Mouse (Mus musculus) embryonic facial prominence, embryonic 12.5 days (tissue): Measurements from ENCODE around the gene Rnf145. TPM values are rescaled to one million over a fixed set of nuclear protein-coding genes. Genes with fewer than 3 reads are reported as not detected.
A peak's percentile ranks its signal among the peaks of the same experiment; 100 is the strongest.

ENCODE experiments used
- ATAC-seq: fragments of 200-750 bp; cut with Nextera tagmentation; 2 replicates; pipeline ENCODE4 v1.8.0; 2017; ENCODE audit not compliant: insufficient number of reproducible peaks, insufficient read depth, low FRiP score, low TSS enrichment
- H3K27ac ChIP-seq: fragments of 300-500 bp; sonication (generic); 2 replicates; pipeline ENCODE4 v1.5.1; 2016; ENCODE audit warnings: mild to moderate bottlenecking
- H3K27me3 ChIP-seq: fragments of 300-500 bp; sonication (generic); 2 replicates; pipeline ENCODE4 v1.6.1; 2016; ENCODE audit warnings: mild to moderate bottlenecking, moderate library complexity
- H3K36me3 ChIP-seq: fragments of 300-500 bp; sonication (generic); 2 replicates; pipeline ENCODE4 v1.6.1; 2016; ENCODE audit warnings: mild to moderate bottlenecking
- H3K4me1 ChIP-seq: fragments of 300-500 bp; sonication (generic); 2 replicates; pipeline ENCODE4 v1.6.1; 2016
- H3K4me2 ChIP-seq: fragments of 300-500 bp; sonication (generic); replicated peaks from 2 replicates; pipeline ENCODE4 v1.6.1; 2016; ENCODE audit warnings: mild to moderate bottlenecking, moderate library complexity
- H3K4me3 ChIP-seq: fragments of 300-500 bp; sonication (generic); 2 replicates; pipeline ENCODE4 v1.5.1; 2016; ENCODE audit warnings: mild to moderate bottlenecking
- H3K9ac ChIP-seq: fragments of 300-500 bp; sonication (generic); 2 replicates; pipeline ENCODE4 v1.6.1; 2016; ENCODE audit warnings: mild to moderate bottlenecking, moderate library complexity
- H3K9me3 ChIP-seq: fragments of 300-500 bp; sonication (generic); 2 replicates; pipeline ENCODE4 v1.6.1; 2016; ENCODE audit warnings: mild to moderate bottlenecking, moderate library complexity
- WGBS: fragments of 180-500 bp; shearing (Covaris S2); methylation state at CpG from one replicate; pipeline ENCODE4 v1.1.7; 2016; 5-methylcytosine and 5-hydroxymethylcytosine counted together
- polyA plus RNA-seq: library from polyadenylated mRNA; unstranded; fragments of >200 nt; fragmentation: Nextera tagmentation; extraction: Ambion mirVana; gene quantifications from 2 replicates; pipeline ENCODE4 v1.2.1, GENCODE M21; 2016

Rnf145 gene
- polyA plus RNA-seq, 1 experiment from 2014 or later: 100 TPM

DNA sequence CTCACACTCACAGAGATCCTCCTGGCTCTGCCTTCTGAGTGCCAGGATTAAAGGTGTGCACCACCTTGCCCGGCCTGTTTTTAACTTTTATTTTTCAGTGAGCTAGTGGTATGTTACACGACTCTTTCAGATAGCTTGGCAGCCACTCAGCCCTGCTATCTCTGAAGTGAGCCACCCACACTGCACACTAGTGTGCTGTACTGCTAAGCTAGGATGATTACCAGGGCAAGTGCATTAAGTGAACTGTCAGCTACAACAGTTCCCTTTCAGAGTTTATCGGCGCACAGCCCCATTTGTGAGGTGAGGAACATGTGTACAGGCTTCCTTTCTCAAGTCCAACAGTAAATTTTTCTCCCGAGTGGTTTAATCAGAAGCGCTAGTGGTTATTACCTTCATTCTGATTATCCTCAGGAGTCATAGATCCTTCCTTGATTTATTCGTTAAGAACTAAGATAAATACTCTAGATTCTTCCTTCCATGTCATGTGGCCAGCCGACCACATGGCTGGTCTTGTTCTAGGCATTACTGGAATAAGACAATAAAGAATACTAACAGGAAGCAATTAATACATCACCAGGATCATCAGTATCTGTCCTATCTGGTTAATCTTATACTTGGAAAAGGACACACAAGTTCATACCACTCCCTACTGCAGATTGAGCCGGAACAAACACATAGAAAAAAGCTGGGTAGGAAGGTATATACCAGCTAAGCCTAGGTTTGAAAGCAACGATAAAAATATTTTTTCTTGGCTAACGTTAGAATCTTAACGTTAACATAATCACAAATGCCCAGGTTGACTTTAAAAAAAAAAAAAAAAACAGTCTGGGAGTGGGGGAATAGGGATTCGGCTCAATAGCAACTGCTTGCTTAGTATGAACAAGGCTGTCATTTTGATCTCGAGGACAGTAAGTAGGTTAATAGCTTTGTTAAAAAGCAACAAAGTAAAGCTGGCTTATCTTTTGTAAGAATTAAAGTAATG is 6.4 kb upstream of the Rnf145 start:
- no peaks in the 10 kb centered on the region for H3K27me3 ChIP-seq
- no peak overlapping the region for H3K27ac ChIP-seq
- H3K4me2 ChIP-seq: no peak overlapping the region
- WGBS: 82% methylated on average over 14 of the region's 14 CpGs
- no peak overlapping the region for H3K9ac ChIP-seq
- H3K4me1 ChIP-seq: no peaks in the 10 kb centered on the region
- no peaks in the 10 kb centered on the region for H3K36me3 ChIP-seq
- H3K9me3 ChIP-seq: no peaks in the 10 kb centered on the region
- no peak for ATAC-seq
- no peak overlapping the region for H3K4me3 ChIP-seq

DNA sequence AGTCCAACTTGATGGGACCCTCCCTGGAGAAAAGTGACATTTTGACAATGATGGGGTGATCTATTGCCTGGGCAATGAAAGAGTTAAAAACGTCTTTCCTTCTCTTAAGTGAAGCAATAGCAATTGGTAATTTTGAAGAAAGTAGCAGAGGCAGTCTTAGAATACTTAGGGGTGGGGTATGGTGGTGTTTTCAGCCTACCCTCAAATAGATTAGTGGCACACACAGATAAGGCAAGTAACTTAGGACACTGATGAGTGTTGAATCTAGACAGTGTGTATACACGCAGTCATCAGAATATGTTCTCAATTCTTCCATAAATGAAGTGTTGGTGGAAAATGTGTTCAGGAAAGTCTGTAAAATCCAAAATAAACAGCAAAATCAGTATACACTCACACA is 5.7 kb upstream of the Rnf145 start:
- Histone ChIP-seq H3K9ac (no peak overlapping the region), H3K36me3 (no peaks in the 10 kb centered on the region), H3K4me2 (no peak overlapping the region), H3K4me3 (no peak overlapping the region), H3K4me1 (no peaks in the 10 kb centered on the region), H3K27me3 (no peaks in the 10 kb centered on the region), H3K9me3 (no peaks in the 10 kb centered on the region), H3K27ac (no peak overlapping the region)
- 72% methylated on average over 2 of the region's 2 CpGs for WGBS
- ATAC-seq: no peak

DNA sequence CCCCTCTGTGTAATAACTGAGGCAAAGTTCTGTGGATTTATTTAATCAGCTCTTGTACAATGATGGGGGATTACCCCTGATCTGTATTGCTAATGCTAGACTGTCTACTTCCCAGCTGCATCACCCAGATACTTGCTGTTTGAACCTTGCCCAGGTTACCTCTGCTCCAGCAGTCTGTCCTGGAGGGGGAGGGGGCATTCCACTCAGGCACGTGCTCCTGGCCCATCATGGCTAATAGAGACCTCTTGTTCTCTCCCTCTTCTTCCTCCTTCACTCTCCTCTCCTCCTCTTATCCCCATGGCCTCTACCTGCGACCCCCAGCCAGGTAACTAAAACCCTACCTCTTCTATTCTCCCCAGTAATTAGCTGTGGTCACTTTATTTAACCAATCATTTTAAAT is 4.1 kb upstream of the Rnf145 start:
- H3K27ac ChIP-seq: no peak overlapping the region
- H3K4me1 ChIP-seq: no peaks in the 10 kb centered on the region
- no peak overlapping the region for H3K4me2 ChIP-seq
- H3K9me3 ChIP-seq: no peaks in the 10 kb centered on the region
- ATAC-seq: no peak
- H3K27me3 ChIP-seq: no peaks in the 10 kb centered on the region
- H3K36me3 ChIP-seq: no peaks in the 10 kb centered on the region
- no peak overlapping the region for H3K9ac ChIP-seq
- H3K4me3 ChIP-seq: no peak overlapping the region
- WGBS: 46% methylated on average over 2 of the region's 2 CpGs

DNA sequence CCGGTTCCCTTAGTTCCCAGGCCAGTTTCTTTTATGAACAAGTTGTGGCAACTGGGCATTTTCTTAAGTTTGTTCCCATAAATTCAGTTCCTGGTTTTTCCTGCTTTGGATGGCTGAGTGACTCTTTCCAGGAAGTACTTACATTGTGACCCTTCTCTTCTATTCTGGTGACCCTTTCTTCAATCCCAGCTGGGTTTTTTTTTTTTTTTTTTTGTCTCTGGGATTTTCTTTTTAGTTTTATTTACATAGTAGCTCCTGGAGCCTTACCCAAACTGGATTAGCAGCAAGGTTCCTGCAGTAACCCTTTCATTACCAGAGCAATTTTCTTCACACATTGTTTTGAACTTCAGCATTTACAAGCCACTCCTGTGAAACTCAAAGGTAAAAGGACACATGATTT is 2.4 kb upstream of the Rnf145 start:
- Histone ChIP-seq H3K9me3 (no peaks in the 10 kb centered on the region), H3K4me1 (peaks cover 4% of the 10 kb centered on the region; the same call in 1 of the 2 replicates), H3K27ac (no peak overlapping the region), H3K9ac (no peak overlapping the region), H3K27me3 (no peaks in the 10 kb centered on the region), H3K4me3 (no peak overlapping the region), H3K36me3 (no peaks in the 10 kb centered on the region), H3K4me2 (no peak overlapping the region)
- no peak for ATAC-seq
- 24% methylated on average over 1 of the region's 1 CpGs for WGBS

DNA sequence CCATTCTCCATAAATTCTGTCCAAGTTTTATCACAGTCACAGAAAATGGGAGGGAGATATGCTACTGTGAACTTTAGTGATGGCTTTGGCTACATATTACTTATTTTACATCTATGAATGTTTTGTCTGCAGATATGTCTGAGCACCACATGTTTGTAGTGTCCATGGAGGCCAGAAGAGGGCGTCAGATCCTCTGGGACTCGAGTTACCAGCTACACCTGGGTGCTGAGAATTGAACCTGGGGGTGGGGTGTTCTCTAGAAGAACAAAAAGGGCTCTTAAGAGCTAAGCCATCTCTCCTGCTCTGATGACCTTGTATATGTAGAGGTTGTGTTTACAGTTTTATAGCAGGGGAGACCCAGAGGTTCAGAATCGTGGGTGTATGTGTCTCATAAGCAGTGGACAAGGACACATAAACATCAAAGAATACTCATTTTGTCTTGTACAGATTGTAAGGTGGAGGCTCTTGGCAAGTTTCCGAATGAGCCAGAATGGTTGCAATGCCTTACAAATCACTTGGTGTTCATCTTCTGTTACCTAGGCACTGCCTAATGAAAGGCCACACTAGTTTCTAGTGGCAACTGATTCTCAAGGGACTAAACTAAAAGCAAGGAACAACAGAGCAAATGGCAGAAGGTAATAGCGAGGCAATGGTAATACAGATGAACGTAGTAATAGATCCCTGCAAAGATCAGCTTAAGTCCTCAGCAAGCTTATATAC is 1.0 kb upstream of the Rnf145 start:
- Histone ChIP-seq H3K36me3 (no peaks in the 10 kb centered on the region), H3K27me3 (no peaks in the 10 kb centered on the region), H3K4me1 (peaks cover 8% of the 10 kb centered on the region; the same call in 1 of the 2 replicates), H3K27ac (no peak overlapping the region), H3K4me2 (peak overlapping the region; percentile 82), H3K4me3 (no peak overlapping the region), H3K9ac (no peak overlapping the region), H3K9me3 (no peaks in the 10 kb centered on the region)
- WGBS: 50% methylated on average over 6 of the region's 6 CpGs
- ATAC-seq: no peak

DNA sequence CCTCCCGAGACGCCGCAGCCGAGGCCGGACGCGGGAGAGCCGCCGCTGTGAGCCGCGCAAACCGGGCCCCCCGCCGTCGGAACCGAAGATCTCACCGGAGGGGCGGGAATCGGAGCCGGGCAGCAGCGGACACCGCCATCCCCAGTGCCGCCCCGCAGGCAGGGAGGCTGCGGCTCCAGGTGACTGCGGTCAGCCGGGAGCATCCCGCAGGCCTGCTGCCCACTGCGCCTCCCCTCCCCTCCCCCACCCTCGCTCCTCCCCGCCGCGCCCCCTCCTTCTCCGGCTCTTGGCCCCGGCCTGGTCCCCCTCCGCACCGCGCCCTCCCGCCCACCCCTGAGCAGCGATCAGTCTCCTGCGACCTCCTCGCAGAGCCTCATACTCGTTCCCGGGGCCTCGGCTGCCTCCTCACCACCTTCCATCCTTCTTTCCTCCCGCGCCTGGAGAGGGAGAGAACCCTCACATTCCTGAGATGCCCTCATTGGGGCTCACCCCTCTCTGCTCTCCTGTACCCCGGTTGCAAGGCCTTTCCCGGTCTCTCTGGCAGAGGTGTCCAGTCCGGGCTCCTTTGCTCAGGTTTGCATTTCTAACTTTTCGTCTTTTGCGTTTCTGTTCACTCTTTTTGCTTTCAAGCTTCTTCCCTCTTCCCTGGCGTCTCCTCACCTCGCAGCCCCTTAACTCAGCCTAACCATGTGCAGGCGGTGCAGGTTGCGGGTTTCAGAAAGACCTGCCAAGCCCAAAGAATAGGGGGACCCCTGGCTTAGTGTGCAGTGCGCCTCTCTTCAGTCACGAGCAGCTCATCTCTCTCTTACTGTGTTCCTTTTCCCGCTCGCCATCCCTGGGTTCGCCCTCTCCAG is 559 bp downstream of the Rnf145 start:
- Histone ChIP-seq H3K4me2 (peak overlapping the region; percentile 82), H3K27ac (peak overlapping the region; percentile 92), H3K4me3 (peak overlapping the region; percentile 97), H3K36me3 (0 out of 2 replicates have a peak, but pooled peaks cover 4% of the 10 kb centered on the region), H3K9ac (peak overlapping the region; percentile 94), H3K4me1 (peaks cover 11% of the 10 kb centered on the region; the same call in 1 of the 2 replicates), H3K27me3 (no peaks in the 10 kb centered on the region), H3K9me3 (no peaks in the 10 kb centered on the region)
- peak; percentile 67 for ATAC-seq
- under 1% methylated on average over 49 of the region's 61 CpGs for WGBS

DNA sequence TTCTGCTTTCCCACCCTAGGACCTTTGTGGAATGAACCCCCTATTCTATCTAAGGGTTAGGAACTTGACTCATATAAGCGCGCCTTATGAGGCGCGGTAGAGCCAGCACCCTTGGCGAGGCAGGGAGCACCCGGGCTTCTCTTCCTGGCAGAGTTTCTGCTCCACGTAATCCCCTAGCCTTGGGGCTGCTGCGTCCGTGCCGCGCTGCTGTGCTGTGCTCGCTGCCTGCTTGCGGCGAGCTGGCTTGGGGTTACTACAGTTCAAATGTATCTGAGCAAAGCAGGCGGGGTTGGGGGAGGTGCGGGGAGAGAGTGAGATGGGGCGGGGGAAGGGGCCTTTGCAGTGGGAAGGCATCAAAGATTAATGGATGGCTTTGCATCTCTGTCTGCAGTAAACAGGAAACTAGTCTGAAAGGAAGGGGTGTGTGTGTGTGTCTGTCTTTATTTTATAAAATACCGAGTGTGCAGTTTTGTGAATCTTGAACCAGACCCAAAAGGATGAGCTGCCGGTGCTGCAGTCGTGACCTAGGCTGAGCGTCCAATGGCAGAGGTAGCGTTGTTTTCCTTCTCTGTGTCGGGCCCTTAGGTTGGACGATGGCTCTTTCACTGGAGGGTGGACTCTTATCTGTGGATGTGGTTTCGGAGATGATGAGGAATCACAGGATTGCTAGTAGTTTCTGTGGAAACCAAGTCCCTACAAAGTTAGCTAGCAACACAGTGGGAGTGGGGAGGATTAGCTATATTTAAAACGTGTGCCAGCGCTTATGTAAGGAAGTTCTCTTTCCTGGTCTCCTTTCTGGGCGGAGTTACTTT is 1.4 kb downstream of the Rnf145 start:
- H3K27ac ChIP-seq: peak overlapping the region; percentile 92
- H3K27me3 ChIP-seq: no peaks in the 10 kb centered on the region
- H3K4me1 ChIP-seq: peaks cover 11% of the 10 kb centered on the region; the same call in 1 of the 2 replicates
- peak overlapping the region; percentile 82 for H3K4me2 ChIP-seq
- peak; percentile 83 for ATAC-seq
- no peaks in the 10 kb centered on the region for H3K9me3 ChIP-seq
- H3K36me3 ChIP-seq: peaks cover 11% of the 10 kb centered on the region
- H3K4me3 ChIP-seq: peak overlapping the region; percentile 97
- H3K9ac ChIP-seq: peak overlapping the region; percentile 94
- whole genome bisulfite sequencing: under 1% methylated on average over 28 of the region's 28 CpGs

DNA sequence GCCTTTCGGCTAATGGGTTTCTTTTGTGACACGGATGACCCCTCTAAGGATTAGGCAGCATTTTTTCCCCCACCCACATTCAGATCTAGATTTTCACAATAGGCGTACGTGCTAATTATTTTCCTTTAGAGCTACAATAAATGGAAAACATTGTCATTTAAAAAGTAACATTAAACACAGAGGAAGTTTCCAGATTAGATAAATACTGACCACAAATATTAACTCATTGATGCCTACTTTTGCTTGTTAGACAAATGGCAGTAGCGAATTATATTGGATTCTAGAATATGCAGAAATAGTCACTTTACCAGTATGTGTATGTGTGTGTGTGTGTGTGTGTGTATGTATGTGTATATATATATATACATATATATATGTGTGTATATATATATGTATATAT is 3.8 kb downstream of the Rnf145 start:
- no peaks in the 10 kb centered on the region for H3K27me3 ChIP-seq
- peaks cover 30% of the 10 kb centered on the region for H3K36me3 ChIP-seq
- H3K4me3 ChIP-seq: no peak overlapping the region
- no peak overlapping the region for H3K27ac ChIP-seq
- H3K9me3 ChIP-seq: no peaks in the 10 kb centered on the region
- H3K4me1 ChIP-seq: peaks cover 11% of the 10 kb centered on the region; the same call in 1 of the 2 replicates
- H3K9ac ChIP-seq: no peak overlapping the region
- WGBS: 80% methylated on average over 5 of the region's 5 CpGs
- H3K4me2 ChIP-seq: no peak overlapping the region
- ATAC-seq: no peak

DNA sequence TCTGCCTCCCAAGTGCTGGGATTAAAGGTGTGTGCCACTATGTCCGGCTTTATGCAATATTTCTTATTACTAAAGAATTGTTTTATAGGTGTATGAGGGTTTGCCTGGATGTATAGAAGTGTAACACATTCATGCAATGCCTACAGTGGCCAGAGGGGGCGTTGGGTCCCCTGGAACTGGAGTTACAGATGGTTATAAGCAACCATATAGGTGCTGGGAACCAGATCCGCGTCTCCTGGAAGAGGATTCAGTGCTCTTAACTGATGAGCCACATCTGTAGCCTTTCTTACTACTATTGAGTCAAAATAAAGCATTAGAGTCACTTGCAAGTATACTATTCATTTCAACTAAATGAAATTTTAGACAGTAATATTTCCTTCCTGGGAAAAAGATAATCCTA is 7.0 kb downstream of the Rnf145 start:
- H3K4me1 ChIP-seq: peaks cover 11% of the 10 kb centered on the region; the same call in 1 of the 2 replicates
- WGBS: 77% methylated on average over 4 of the region's 4 CpGs
- H3K27ac ChIP-seq: no peak overlapping the region
- no peak overlapping the region for H3K9ac ChIP-seq
- no peak overlapping the region for H3K4me2 ChIP-seq
- ATAC-seq: no peak
- peaks cover 47% of the 10 kb centered on the region for H3K36me3 ChIP-seq
- no peaks in the 10 kb centered on the region for H3K9me3 ChIP-seq
- H3K4me3 ChIP-seq: no peak overlapping the region
- H3K27me3 ChIP-seq: no peaks in the 10 kb centered on the region

DNA sequence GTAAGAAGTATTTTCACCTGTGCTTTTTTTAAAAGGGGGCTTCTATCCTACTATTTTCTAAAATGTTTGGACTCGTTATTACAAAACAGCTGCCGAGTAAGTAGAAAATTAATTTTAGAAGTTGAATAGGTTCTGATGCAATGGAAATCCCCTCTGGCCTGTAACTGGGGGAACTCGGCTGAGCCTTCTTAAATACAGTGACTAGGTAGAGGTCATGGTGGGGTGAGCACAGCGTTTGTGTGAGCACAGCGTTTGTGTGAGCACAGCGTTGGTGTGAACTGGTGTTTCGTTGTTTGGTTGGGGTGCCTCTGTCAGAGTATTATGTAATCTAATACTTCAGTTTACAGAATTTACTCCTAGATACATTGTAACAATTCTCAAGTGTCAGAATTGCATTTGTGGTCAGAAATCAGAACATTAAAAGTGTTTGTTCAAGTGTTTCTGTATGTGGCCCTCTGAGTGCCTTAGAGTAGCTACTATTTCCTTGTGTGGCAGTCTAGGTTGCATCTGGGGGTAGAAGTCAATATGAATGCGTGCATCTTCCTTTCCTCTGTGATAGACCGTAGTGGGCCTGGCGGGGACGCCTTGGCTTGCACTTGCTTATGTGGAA is 8.0 kb downstream of the Rnf145 start:
- peaks cover 50% of the 10 kb centered on the region for H3K36me3 ChIP-seq
- H3K4me3 ChIP-seq: no peak overlapping the region
- WGBS: 90% methylated on average over 11 of the region's 11 CpGs
- ATAC-seq: no peak
- no peak overlapping the region for H3K27ac ChIP-seq
- no peak overlapping the region for H3K4me2 ChIP-seq
- H3K9me3 ChIP-seq: no peaks in the 10 kb centered on the region
- H3K9ac ChIP-seq: no peak overlapping the region
- no peaks in the 10 kb centered on the region for H3K27me3 ChIP-seq
- peaks cover 4% of the 10 kb centered on the region; the same call in 1 of the 2 replicates for H3K4me1 ChIP-seq
